Mouse (Mus musculus) forebrain, embryonic 11.5 days (tissue): ENCODE results near the gene E2f3. TPM values are rescaled to one million over a fixed set of nuclear protein-coding genes. Genes with fewer than 3 reads are reported as not detected.

ENCODE experiments used
- ATAC-seq: fragments of 200-750 bp; cut with Nextera tagmentation; replicated peaks from 2 replicates; pipeline ENCODE4 v1.8.0; 2017; ENCODE audit warnings: moderate TSS enrichment; ENCODE audit not compliant: low FRiP score
- DNase-seq: peaks from one replicate; pipeline ENCODE4 v3.0.0-alpha.2; 2017; ENCODE audit warnings: low spot score
- H3K27ac ChIP-seq: fragments of 300-500 bp; sonication (generic); 2 replicates; pipeline ENCODE4 v1.5.1; 2014; ENCODE audit warnings: low read depth, low read length
- H3K27me3 ChIP-seq: fragments of 300-500 bp; sonication (generic); 2 replicates; pipeline ENCODE4 v1.6.1; 2014; ENCODE audit warnings: mild to moderate bottlenecking, low read length, mixed read lengths; ENCODE audit not compliant: control insufficient read depth, insufficient read depth
- H3K36me3 ChIP-seq: fragments of 300-500 bp; sonication (generic); 2 replicates; pipeline ENCODE4 v1.6.1; 2014; ENCODE audit warnings: mild to moderate bottlenecking, low read length, moderate library complexity, mixed read lengths; ENCODE audit not compliant: control insufficient read depth, insufficient read depth
- H3K4me1 ChIP-seq: fragments of 300-500 bp; sonication (generic); replicated peaks from 2 replicates; pipeline ENCODE4 v1.6.1; 2014; ENCODE audit warnings: low read length, mixed read lengths; ENCODE audit not compliant: control insufficient read depth, insufficient read depth
- H3K4me2 ChIP-seq: fragments of 300-500 bp; sonication (generic); 2 replicates; pipeline ENCODE4 v1.6.1; 2014; ENCODE audit warnings: low read depth, mild to moderate bottlenecking, low read length, moderate library complexity, mixed read lengths; ENCODE audit not compliant: severe bottlenecking
- H3K4me3 ChIP-seq: fragments of 300-500 bp; sonication (generic); 2 replicates; pipeline ENCODE4 v1.5.1; 2014; ENCODE audit warnings: low read depth, low read length
- H3K9ac ChIP-seq: fragments of 300-500 bp; sonication (generic); 2 replicates; pipeline ENCODE4 v1.6.1; 2014; ENCODE audit warnings: low read length
- H3K9me3 ChIP-seq: fragments of 300-500 bp; sonication (generic); 2 replicates; pipeline ENCODE4 v1.6.1; 2016; ENCODE audit warnings: low read length, mixed read lengths; ENCODE audit not compliant: control insufficient read depth
- WGBS: fragments of 180-500 bp; shearing (Covaris S2); extraction: QIAGEN DNeasy Blood & Tissue Kit; methylation state at CpG from one replicate; pipeline ENCODE4 v1.1.7; 2014; 5-methylcytosine and 5-hydroxymethylcytosine counted together
- polyA plus RNA-seq: library from polyadenylated mRNA; unstranded; fragments of >200 nt; fragmentation: Nextera tagmentation; extraction: Ambion mirVana; gene quantifications from 2 replicates; pipeline ENCODE4 v1.2.1, GENCODE M21; 2014

Gene E2f3
- 22.7 and 23.1 TPM in 2 replicates for polyA plus RNA-seq

DNA sequence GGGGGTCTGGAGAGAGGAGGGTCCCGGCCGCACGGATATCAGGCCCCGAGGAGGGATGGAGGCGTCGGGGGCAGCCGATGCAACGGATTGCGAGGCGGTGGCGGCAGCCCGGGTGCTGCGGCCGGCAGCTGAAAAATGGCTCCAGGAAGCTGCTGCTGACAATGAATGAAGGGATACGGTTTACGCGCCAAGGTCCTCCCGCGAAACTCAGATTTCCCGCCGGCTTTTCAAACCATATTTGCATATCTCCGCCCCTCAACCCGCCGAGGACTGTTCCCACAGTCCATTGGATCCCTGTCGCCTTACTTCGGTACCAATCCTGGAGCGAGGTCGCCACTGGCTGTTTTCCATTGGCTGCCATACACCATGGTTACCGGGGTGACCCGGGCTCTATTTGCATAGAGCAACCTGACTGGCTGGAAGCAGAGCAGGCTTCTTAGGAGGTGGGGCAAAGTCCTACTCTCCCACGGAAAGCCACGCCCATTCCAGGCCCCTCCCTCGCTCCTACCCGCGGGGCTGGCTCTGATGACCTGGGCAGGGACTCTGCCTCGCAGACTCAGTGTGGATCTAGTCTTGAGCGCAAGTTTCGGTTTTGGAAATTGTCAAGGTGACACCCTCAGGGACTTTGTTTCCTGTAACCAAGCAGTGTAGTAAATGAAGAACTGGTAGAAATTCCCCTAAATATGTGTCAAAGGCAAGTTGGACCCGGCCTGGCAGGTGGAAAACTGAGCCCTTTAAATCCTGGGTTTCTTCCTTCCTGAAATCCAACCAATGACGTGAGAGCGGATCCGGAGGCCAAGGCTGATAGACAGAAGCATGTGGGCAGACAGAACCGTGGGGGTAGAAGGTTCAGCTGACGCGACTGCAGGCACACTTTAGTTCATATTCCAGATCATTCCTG lies at the start of gene E2f3:
Gene E2f3 (minus strand): TSS at position 209 of the 901 bp plus-strand sequence.
- peak within 1 kb of the TSS; percentile 96 for H3K27ac ChIP-seq
- H3K27me3 ChIP-seq = no peaks in the 10 kb centered on the region
- H3K4me1 ChIP-seq = no peaks in the 10 kb centered on the region; the same call in 1 of the 2 replicates

DNA sequence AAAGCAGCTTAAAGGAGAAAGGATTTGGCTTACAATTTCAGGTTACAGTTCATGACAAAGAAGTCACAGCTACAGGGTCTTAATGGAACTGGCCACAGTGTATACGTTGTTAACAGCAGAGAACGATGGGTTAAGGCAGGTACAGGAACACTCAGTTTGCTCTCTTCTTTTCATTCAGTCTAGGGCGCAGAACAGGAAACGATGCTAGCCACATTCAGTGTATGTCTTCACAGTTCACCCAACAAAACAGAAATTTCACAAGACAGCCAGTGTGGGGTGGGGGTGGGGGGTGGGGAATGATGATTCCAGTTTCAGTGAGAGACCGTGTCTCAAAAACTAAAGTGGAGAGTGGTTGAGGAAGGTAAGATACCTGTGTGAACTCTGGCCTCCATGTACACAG lies 48.7 kb upstream of the E2f3 start:
- Histone ChIP-seq H3K4me1 (no peaks in the 10 kb centered on the region), H3K36me3 (no peaks in the 10 kb centered on the region), H3K9me3 (no peaks in the 10 kb centered on the region), H3K9ac (no peak overlapping the region), H3K27me3 (no peaks in the 10 kb centered on the region), H3K27ac (no peak overlapping the region), H3K4me2 (no peak overlapping the region), H3K4me3 (no peak overlapping the region)
- no peak for ATAC-seq
- no peak for DNase-seq
- WGBS = 94% methylated on average over 5 of the region's 5 CpGs

More for the DNA sequence above, at the start of gene E2f3:
- peak within 1 kb of the TSS; percentile 98 for H3K4me3 ChIP-seq
- H3K36me3 ChIP-seq = no peaks in the 10 kb centered on the region
- ATAC-seq (peak; percentile 96), DNase-seq (peak; percentile 97)
- peak within 1 kb of the TSS; percentile 100 for H3K9ac ChIP-seq
- WGBS = under 1% methylated on average over 45 of the region's 45 CpGs
- no peaks in the 10 kb centered on the region for H3K9me3 ChIP-seq
- H3K4me2 ChIP-seq = peak within 1 kb of the TSS; percentile 85

DNA sequence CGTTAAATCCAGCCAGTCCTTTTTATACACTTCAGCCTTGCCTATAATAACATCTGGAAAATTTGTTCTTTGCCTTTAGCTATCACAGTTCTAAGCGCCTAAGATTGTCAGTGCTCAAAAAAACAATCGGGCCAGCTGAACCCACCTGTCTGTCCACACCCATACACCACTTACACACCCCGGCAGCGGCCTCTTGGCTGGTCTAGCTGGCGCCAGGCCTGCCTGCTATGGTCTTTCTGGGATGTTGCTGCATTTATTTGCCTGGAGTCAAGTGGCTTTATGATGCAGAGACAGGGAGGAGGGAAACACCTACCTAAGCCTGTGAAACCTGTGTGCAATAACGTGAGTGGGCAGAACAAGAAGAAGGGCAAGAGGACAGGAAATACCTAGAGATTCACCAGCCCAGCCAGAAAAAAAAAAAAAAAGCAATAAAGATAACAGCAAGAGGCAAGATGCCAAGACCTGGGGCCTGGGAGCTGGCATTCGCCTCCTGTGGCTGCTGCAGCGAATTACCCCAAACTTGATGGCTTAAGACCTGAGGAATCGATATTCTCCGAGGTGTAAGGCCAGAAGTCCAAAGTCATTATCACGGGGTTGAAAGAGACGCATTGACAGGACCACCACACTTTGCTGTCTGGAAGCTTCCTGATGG lies 45.9 kb upstream of the E2f3 start:
- no peak overlapping the region for H3K9ac ChIP-seq
- DNase-seq (no peak), ATAC-seq (no peak)
- no peak overlapping the region for H3K4me3 ChIP-seq
- no peak overlapping the region for H3K27ac ChIP-seq
- H3K9me3 ChIP-seq = no peaks in the 10 kb centered on the region
- WGBS = 85% methylated on average over 13 of the region's 13 CpGs
- H3K4me2 ChIP-seq = no peak overlapping the region
- no peaks in the 10 kb centered on the region for H3K4me1 ChIP-seq
- no peaks in the 10 kb centered on the region for H3K36me3 ChIP-seq
- H3K27me3 ChIP-seq = no peaks in the 10 kb centered on the region

DNA sequence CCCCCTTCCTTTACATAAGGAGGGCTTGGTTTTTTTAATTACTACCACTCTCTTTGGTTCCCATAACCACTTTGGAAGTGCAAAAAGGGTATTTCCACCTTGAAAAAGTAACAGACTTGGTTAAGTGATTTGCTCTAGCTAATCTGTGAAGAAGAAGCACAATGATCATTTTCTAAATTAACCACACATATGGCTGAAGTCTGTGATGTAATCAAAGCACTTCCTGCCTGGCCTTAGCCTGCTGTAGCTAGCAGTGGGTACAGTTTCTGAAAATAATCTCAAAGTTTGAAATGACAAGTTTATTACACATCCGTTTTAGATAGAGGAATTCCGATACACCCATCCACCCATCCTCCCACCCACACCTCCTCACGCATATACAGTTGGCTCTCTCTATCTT lies 42.0 kb upstream of the E2f3 start:
- no peaks in the 10 kb centered on the region for H3K9me3 ChIP-seq
- DNase-seq (no peak), ATAC-seq (no peak)
- no peak overlapping the region for H3K4me3 ChIP-seq
- WGBS = 91% methylated on average over 3 of the region's 3 CpGs
- no peaks in the 10 kb centered on the region for H3K36me3 ChIP-seq
- no peak overlapping the region for H3K27ac ChIP-seq
- no peaks in the 10 kb centered on the region for H3K27me3 ChIP-seq
- H3K4me1 ChIP-seq = no peaks in the 10 kb centered on the region
- no peak overlapping the region for H3K4me2 ChIP-seq
- H3K9ac ChIP-seq = no peak overlapping the region

DNA sequence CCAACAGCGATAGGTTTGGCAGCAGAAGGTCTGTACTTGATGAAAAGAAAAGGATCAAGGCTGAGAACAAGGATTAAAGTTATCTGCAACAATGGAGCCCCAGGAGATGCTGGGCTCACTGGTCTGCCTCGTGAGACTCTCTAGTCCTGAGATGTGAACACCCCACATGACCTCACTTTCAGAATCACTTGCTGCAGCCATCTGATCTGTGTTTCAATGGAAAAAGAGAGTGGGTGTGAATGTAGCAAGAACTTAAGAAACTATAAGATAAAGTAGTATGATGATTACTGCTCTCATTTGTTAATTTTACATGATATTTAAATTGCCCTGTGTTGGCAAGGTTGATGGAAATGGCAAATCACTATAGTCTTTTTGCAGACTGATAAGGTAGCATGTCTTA lies 36.6 kb upstream of the E2f3 start:
- Histone ChIP-seq H3K27me3 (no peaks in the 10 kb centered on the region), H3K36me3 (no peaks in the 10 kb centered on the region), H3K9ac (no peak overlapping the region), H3K4me2 (no peak overlapping the region), H3K4me3 (no peak overlapping the region), H3K4me1 (no peaks in the 10 kb centered on the region), H3K9me3 (no peaks in the 10 kb centered on the region), H3K27ac (no peak overlapping the region)
- DNase-seq (no peak), ATAC-seq (no peak)
- WGBS = 64% methylated on average over 2 of the region's 2 CpGs

DNA sequence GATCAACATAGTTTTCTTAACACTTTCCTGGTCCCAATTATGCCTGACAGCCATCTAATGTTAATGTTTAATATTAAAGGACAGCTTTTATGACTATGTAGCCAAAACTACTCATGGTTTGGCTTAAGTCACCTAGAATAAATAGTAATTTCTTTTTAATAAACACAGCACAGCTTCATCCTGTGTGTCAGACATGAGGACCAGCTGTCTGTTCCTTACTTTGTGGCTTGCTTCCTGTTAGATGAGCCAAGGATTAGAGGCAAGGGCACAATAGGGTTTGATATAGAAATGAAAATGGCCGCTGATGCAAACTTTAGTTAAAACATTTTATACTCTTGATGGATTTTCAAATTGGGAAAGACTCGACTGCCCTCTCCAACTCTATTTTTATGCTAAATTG lies 32.7 kb upstream of the E2f3 start:
- 88% methylated on average over 2 of the region's 2 CpGs for WGBS
- no peaks in the 10 kb centered on the region for H3K9me3 ChIP-seq
- H3K4me1 ChIP-seq = no peaks in the 10 kb centered on the region
- no peak overlapping the region for H3K9ac ChIP-seq
- no peaks in the 10 kb centered on the region for H3K27me3 ChIP-seq
- H3K36me3 ChIP-seq = no peaks in the 10 kb centered on the region
- ATAC-seq = no peak
- H3K27ac ChIP-seq = no peak overlapping the region
- H3K4me3 ChIP-seq = no peak overlapping the region
- no peak overlapping the region for H3K4me2 ChIP-seq
- no peak for DNase-seq

DNA sequence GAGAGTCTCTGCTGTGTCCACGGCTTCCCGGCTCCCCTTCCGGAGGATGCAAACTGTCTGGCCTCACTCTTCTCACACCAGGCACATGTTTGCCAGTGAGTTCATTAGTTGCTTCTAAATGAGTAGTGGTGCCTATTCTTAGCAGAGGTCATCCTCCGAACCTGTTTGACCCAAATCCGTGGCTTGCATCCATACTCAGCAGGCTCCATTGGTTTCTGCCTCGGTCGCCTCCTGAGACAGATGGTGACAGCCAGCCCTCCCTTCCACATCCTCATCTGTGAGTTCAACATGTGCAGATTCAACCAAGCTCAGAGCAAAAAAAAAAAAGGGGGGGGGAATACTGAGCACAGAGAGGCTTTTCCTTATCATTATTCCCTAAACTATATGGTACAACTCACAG lies 31.7 kb upstream of the E2f3 start:
- DNase-seq = no peak
- no peak overlapping the region for H3K9ac ChIP-seq
- no peak overlapping the region for H3K27ac ChIP-seq
- no peaks in the 10 kb centered on the region for H3K27me3 ChIP-seq
- no peak for ATAC-seq
- no peaks in the 10 kb centered on the region for H3K9me3 ChIP-seq
- 90% methylated on average over 7 of the region's 7 CpGs for WGBS
- H3K36me3 ChIP-seq = no peaks in the 10 kb centered on the region
- no peaks in the 10 kb centered on the region for H3K4me1 ChIP-seq
- H3K4me2 ChIP-seq = no peak overlapping the region
- no peak overlapping the region for H3K4me3 ChIP-seq

DNA sequence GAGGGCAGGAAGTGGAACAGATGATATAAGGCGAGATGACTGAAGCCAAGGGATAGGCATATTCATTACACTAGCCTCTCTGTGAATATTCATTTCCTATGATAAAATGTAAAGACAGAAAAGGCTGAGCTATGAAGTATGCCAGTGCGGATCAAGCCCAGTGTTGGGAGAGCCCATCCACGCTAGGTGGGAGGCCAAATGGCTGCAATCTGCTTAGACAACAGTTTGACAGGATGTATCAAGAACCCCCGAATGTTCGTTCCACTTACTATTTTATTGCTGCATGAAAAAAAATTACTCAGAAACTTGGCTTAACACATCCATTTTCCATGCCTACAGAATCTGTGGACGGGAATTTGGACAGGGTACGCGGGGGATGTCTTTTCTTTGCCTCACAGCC lies 28.7 kb upstream of the E2f3 start:
- Histone ChIP-seq H3K27ac (no peak overlapping the region), H3K4me2 (no peak overlapping the region), H3K9me3 (no peaks in the 10 kb centered on the region), H3K27me3 (no peaks in the 10 kb centered on the region), H3K9ac (no peak overlapping the region), H3K4me1 (no peaks in the 10 kb centered on the region), H3K36me3 (no peaks in the 10 kb centered on the region), H3K4me3 (no peak overlapping the region)
- no peak for DNase-seq
- 92% methylated on average over 8 of the region's 8 CpGs for WGBS
- ATAC-seq = no peak
